Mouse (Mus musculus) left cerebral cortex, postnatal 36 days (tissue): Measurements from ENCODE around the gene Mlh3. TPM values are rescaled to one million over a fixed set of nuclear protein-coding genes. Genes with fewer than 3 reads are reported as not detected.

Source experiments
- DNase-seq, 2 experiments: peaks; one replicate each; pipeline ENCODE4 v3.0.0; 2021 to 2022; ENCODE audit warnings: low spot score in 2 of 2, mixed read lengths in 1 of 2
- intact Hi-C: fragments of 180-260 bp; cut with DNase I; formaldehyde crosslinking; loops from one replicate; pipeline ENCODE4 v1.15.1; 2025
- total RNA-seq, 2 experiments: library from RNA; stranded (reverse); gene quantifications; 2 replicates each; pipeline ENCODE4 v1.2.3; 2021

Mlh3 gene
- total RNA-seq, 2 experiments from 2014 or later = 15.5 to 17.5 TPM

- intact Hi-C loops = no loop called here
- no peak for DNase-seq
Observed at GRCm38 (mm10) chr12:85252083-85252482, 18.3 kb downstream of the Mlh3 start.

- intact Hi-C loops = no loop called here
- no peak for DNase-seq
Observed at GRCm38 (mm10) chr12:85237553-85237952, 32.8 kb downstream of the Mlh3 start.

GRCm38 (mm10) chr12:85233376-85234358 is 36.7 kb downstream of the Mlh3 start:
- no peak for DNase-seq
- intact Hi-C loops = no loop called here

- peak in 1 of 2 experiments; percentile 19 for DNase-seq
- intact Hi-C loops = no loop called here
Observed at GRCm38 (mm10) chr12:85227876-85228599, 42.4 kb downstream of the Mlh3 start.

GRCm38 (mm10) chr12:85227227-85227626 is 43.2 kb downstream of the Mlh3 start:
- intact Hi-C loops = no loop called here
- DNase-seq = no peak

- no peak for DNase-seq
- intact Hi-C loops = loop anchor here (5.0 kb wide), 1 partner anchor 48 kb away; no protein-coding TSS in a partner anchor
Observed at GRCm38 (mm10) chr12:85219905-85220290, 50.5 kb downstream of the Mlh3 start.

GRCm38 (mm10) chr12:85219236-85219904 is 51.0 kb downstream of the Mlh3 start, which contains the start of gene Eif2b2:
Eif2b2 (plus strand) TSS chr12:85219481.
- intact Hi-C loops = loop anchor here (5.0 kb wide), 1 partner anchor 47 kb away; no protein-coding TSS in a partner anchor
- peak; percentile 98 to 99 for DNase-seq

- intact Hi-C loops = loop anchor here (5.0 kb wide), 1 partner anchor 46 kb away; no protein-coding TSS in a partner anchor
Observed at GRCm38 (mm10) chr12:85217733-85218310, 52.6 kb downstream of the Mlh3 start.

GRCm38 (mm10) chr12:85215031-85215430 is 55.4 kb downstream of the Mlh3 start:
- intact Hi-C loops = loop anchor here (5.0 kb wide), 1 partner anchor 43 kb away; no protein-coding TSS in a partner anchor
- no peak for DNase-seq

More at GRCm38 (mm10) chr12:85217733-85218310, 52.6 kb downstream of the Mlh3 start:
- no peak for DNase-seq

- intact Hi-C loops = no loop called here
- no peak for DNase-seq
Observed at GRCm38 (mm10) chr12:85208687-85209199, 61.7 kb downstream of the Mlh3 start.

GRCm38 (mm10) chr12:85205425-85205824 is 65.0 kb downstream of the Mlh3 start:
- DNase-seq = no peak
- intact Hi-C loops = no loop called here

GRCm38 (mm10) chr12:85204105-85204504 is 66.3 kb downstream of the Mlh3 start:
- intact Hi-C loops = no loop called here
- no peak for DNase-seq

- intact Hi-C loops = no loop called here
- no peak for DNase-seq
Observed at GRCm38 (mm10) chr12:85203699-85204098, 66.7 kb downstream of the Mlh3 start.

- intact Hi-C loops = no loop called here
- DNase-seq = no peak
Observed at GRCm38 (mm10) chr12:85202191-85202590, 68.2 kb downstream of the Mlh3 start.

GRCm38 (mm10) chr12:85201830-85202147 is 68.6 kb downstream of the Mlh3 start:
- intact Hi-C loops = no loop called here
- DNase-seq = no peak

GRCm38 (mm10) chr12:85200929-85201829 is 69.2 kb downstream of the Mlh3 start:
- no peak for DNase-seq
- intact Hi-C loops = no loop called here

GRCm38 (mm10) chr12:85199954-85200353 is 70.4 kb downstream of the Mlh3 start:
- intact Hi-C loops = no loop called here
- no peak for DNase-seq

GRCm38 (mm10) chr12:85197936-85198335 is 72.5 kb downstream of the Mlh3 start:
- no peak for DNase-seq

More at GRCm38 (mm10) chr12:85197936-85198335, 72.5 kb downstream of the Mlh3 start:
- intact Hi-C loops = no loop called here
